Mouse (Mus musculus): Measurements from ENCODE around the gene Prr15.

DNA sequence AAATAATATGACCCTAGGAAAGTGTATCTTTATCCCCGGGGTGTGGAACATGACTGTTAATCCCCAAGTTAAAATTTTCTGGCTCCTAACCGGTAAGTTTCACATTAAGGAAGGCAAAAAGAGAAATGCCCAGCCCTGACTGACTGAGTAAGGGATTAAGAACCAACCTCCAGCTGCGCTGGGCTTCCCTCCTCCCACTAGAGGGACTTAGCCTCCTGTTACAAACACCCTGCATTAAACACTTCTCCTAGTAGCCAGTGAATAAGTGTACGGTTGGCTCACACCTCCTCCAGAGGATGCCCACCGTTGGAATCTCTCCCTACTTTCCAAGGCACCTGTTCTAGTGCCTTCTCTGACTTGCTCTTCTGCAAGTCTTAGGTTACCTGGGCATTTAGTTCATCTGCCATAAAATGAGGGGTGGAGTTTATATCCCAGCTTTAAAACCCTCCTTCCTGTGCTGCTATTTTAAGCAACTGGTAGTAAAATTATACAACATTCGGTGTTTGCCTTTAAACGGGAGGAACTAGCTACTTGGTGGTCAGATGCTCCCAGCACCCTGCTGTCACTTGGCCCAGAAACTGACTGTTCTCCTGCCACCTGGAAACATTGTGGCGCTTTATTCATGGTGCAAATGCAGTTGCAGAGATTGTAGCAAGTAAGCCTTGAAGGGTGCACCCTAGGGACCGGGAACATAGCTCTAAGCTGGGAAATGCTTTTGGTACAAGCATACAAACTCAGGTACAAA lies 8.2 kb downstream of the Prr15 start:
- TF ChIP-seq TAL1 (IDR thresholded peaks at IDR 0.05; ENCODE audit: low read length) (no peak), GATA1 (IDR thresholded peaks at IDR 0.05; ENCODE audit: low read length) (no peak)
